Mouse (Mus musculus) bone marrow, adult 2 months (tissue): ENCODE measurements around the gene Tlx2.

Source experiments
- CTCF ChIP-seq: fragments of 200-500 bp; IDR thresholded peaks from 2 replicates; pipeline ENCODE4 v1.5.1; 2011; ENCODE audit warnings: low read length, control low read depth; ENCODE audit not compliant: control insufficient read depth, insufficient read depth
- POLR2A ChIP-seq: fragments of 200-500 bp; IDR thresholded peaks from 2 replicates; pipeline ENCODE4 v1.6.1; 2011; ENCODE audit warnings: low read depth, mild to moderate bottlenecking, control low read depth, low read length, borderline replicate concordance; ENCODE audit not compliant: control insufficient read depth

DNA sequence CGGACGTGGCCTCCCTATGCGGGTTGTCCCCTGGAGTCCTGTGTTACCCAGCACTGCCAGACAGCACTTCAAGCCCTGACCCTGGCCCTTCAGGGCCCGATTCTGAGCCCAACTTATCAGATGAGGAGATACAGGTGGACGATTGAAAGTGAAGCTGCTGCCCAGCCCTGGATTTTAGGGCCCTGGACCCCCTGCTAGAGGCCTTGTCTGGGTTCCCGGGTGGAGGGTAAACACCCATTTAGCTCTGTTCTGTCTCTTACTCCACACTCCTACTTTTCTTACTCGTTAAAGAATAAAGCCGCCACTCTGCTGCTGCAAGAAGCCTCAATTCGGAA, 17.8 kb upstream of the Tlx2 start:
- no peak for TF ChIP-seq POLR2A
- TF ChIP-seq CTCF: no peak
